Mouse (Mus musculus): ENCODE data around the gene Twist2.

Gene Twist2

GRCm38 (mm10) chr1:91875042-91875720 is 73.9 kb downstream of the Twist2 start:
- DNase-seq: no peak

GRCm38 (mm10) chr1:91878696-91879095 is 77.4 kb downstream of the Twist2 start:
- DNase-seq: no peak

GRCm38 (mm10) chr1:91880156-91880555 is 78.9 kb downstream of the Twist2 start:
- DNase-seq: no peak

- DNase-seq: no peak
Observed at GRCm38 (mm10) chr1:91880899-91881298, 79.6 kb downstream of the Twist2 start.

- DNase-seq: no peak
Observed at GRCm38 (mm10) chr1:91883115-91883514, 81.9 kb downstream of the Twist2 start.

- no peak for DNase-seq
Observed at GRCm38 (mm10) chr1:91893598-91893997, 92.3 kb downstream of the Twist2 start.

GRCm38 (mm10) chr1:91894286-91894685 is 93.0 kb downstream of the Twist2 start:
- DNase-seq: no peak

- no peak for DNase-seq
Observed at GRCm38 (mm10) chr1:91897078-91897477, 95.8 kb downstream of the Twist2 start.
